Mouse (Mus musculus) spleen, adult 2 months (tissue): ENCODE measurements around the gene Lce1l.

Source experiments
- CTCF ChIP-seq: fragments of 200-500 bp; IDR thresholded peaks from 2 replicates; pipeline ENCODE4 v1.5.1; 2011; ENCODE audit warnings: mild to moderate bottlenecking, inconsistent platforms; ENCODE audit not compliant: insufficient read depth, insufficient read length, insufficient replicate concordance; ENCODE audit errors: extremely low read depth
- POLR2A ChIP-seq: fragments of 200-500 bp; IDR thresholded peaks from 2 replicates; pipeline ENCODE4 v1.6.1; 2011; ENCODE audit warnings: low read depth, low read length, inconsistent platforms

- TF ChIP-seq CTCF = no peak
- no peak for TF ChIP-seq POLR2A
Observed at GRCm38 (mm10) chr3:92807791-92808190, 43.3 kb downstream of the Lce1l start, which contains the start of gene Lce1k.
